Mouse (Mus musculus): ENCODE measurements around the gene Gramd4. TPM values are rescaled to one million over a fixed set of nuclear protein-coding genes. Genes with fewer than 3 reads are reported as not detected.

Gramd4 gene
- polyA plus RNA-seq, 1 experiment from 2014 or later, result 34.3 TPM

DNA sequence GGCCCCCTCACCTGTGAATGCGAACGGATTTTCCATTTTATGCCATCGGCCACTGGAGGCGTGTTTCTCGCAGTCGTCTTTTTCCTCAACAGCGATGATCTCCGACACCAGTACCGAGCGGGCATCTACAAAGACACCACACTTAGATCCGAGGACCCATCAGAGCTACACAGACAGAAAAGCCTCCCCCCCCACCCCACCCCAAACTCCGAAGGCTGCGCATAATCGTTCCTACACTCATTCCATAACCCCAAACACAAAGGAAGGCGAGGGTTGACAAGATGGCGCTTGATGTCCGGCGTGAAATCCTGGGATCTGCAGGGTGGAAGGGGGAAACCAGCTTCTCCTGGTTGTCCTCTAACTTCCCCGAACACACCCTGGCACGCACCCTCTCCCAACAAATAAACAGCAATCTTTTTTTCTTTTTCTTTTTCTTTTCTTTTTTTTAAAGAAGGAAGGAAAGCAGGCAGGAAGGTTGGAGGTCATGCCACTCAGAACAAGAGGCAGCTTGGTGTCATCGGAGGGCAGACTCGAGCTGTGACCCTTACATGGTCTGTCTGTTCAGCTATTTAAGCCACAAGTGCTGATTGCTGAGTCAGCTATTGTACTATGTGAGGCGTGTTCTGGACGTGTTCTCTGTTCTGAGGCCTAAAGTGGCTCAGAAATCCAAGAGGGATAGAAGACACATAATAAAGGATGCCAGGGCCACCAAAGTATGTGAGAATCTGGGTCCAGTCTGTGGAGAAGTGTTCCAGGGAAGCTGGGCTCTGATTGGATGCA is 108.5 kb downstream of the Gramd4 start:
- no peak for ATAC-seq
- H3K4me3 ChIP-seq (replicated peaks), result no peak overlapping the region
- H3K9ac ChIP-seq (replicated peaks), result no peak overlapping the region
- H3K9me3 ChIP-seq, result no peaks in the 10 kb centered on the region
- no peak overlapping the region for H3K4me2 ChIP-seq (replicated peaks)
- H3K36me3 ChIP-seq, result peaks cover 33% of the 10 kb centered on the region
- WGBS, result 89% methylated on average over 24 of the region's 24 CpGs
- no peak overlapping the region for H3K27ac ChIP-seq
- peaks cover 18% of the 10 kb centered on the region for H3K4me1 ChIP-seq (replicated peaks)
- H3K27me3 ChIP-seq, result no peaks in the 10 kb centered on the region

DNA sequence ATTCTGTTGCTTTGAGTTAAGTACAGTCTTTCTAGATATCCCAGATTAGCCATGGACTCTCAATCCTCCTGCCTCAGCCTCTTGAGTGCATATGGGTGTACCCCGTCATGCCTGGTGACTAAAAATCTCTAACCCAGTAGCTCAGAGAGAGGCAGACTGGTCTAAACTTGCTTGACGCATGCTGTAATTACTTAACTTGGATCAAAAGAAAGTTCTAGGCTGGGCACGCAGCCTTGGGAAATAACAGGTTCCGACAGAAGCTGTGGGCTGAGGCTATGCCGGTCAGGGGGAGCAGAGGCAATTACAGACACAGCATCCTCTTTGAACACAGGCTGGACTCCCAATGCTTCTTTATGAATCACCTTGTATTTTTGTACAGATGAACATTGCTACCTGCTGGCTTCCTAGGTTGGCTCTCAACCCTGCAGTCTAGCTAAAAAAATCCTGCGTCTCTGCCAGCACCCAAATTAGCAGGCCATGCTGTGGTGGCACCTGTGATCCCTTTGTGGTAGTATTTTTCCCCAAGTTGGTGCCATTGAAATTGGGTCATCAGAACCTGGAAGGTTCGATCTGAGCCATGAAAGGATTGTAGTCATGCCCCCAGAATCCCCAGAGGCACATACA is 109.6 kb downstream of the Gramd4 start:
- peaks cover 18% of the 10 kb centered on the region for H3K4me1 ChIP-seq (replicated peaks)
- no peaks in the 10 kb centered on the region for H3K27me3 ChIP-seq
- 94% methylated on average over 7 of the region's 7 CpGs for WGBS
- peaks cover 22% of the 10 kb centered on the region for H3K36me3 ChIP-seq
- H3K9me3 ChIP-seq, result no peaks in the 10 kb centered on the region
- no peak overlapping the region for H3K4me3 ChIP-seq (replicated peaks)
- no peak overlapping the region for H3K27ac ChIP-seq
- ATAC-seq, result no peak
- H3K9ac ChIP-seq (replicated peaks), result no peak overlapping the region
- H3K4me2 ChIP-seq (replicated peaks), result no peak overlapping the region

DNA sequence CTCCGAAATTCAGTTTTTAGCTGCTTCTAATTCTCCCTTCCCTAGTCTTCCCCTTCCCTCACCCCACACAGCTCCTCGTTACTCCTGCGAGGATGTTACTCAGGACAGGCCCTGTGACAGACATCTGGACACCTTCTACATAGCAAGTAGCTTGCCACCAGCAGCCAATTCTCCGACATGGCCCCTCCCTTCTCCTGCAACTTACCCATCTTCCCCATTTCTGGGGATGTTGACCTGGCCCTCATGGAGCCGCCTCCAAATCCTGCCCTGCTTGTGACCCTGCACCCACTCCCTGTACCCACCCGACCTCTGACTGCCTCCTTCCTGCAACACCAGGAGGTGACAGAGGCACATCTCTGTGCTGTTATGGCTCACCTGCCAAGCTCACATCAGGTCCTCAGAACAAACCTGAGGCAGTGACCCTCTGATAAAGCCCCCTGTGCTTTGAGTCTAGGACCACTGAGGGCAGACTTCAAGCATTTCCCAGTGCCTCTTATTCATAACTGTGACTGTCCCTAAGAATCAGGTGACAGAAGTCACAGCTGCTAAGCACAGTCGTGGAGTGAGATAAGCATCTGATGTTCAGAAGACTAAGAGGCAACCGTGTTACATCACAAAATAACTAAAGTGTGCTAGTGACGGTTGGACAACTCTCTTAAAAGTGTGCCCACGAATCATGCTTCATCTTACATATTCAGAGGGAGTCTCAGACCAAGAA is 110.5 kb downstream of the Gramd4 start:
- H3K4me1 ChIP-seq (replicated peaks), result peaks cover 21% of the 10 kb centered on the region
- no peaks in the 10 kb centered on the region for H3K9me3 ChIP-seq
- no peaks in the 10 kb centered on the region for H3K27me3 ChIP-seq
- 85% methylated on average over 10 of the region's 10 CpGs for WGBS
- ATAC-seq, result no peak
- no peak overlapping the region for H3K27ac ChIP-seq
- no peak overlapping the region for H3K4me3 ChIP-seq (replicated peaks)
- H3K4me2 ChIP-seq (replicated peaks), result no peak overlapping the region
- H3K9ac ChIP-seq (replicated peaks), result no peak overlapping the region
- H3K36me3 ChIP-seq, result peaks cover 16% of the 10 kb centered on the region

DNA sequence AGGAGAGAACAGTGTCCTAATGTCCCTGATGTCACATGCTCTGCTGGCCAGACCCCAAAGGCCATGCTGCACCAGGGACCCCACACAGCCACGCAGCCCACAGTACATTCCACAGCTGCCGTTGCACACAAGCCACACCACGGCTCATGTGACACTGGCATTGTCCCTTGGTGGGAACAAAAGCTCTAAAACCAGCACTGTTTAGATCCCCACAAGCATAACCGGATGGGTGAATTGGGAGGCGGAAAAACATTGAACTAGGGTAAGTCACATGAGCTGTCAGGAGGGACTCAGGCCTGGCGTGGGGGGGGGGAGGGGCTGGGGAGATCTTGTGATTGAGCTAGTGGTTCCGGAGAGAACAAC is 111.0 kb downstream of the Gramd4 start:
- H3K4me3 ChIP-seq (replicated peaks), result no peak overlapping the region
- peaks cover 14% of the 10 kb centered on the region for H3K36me3 ChIP-seq
- no peak overlapping the region for H3K4me2 ChIP-seq (replicated peaks)
- no peaks in the 10 kb centered on the region for H3K9me3 ChIP-seq
- H3K27ac ChIP-seq, result no peak overlapping the region
- H3K4me1 ChIP-seq (replicated peaks), result peaks cover 25% of the 10 kb centered on the region
- ATAC-seq, result peak; percentile 43
- WGBS, result 21% methylated on average over 7 of the region's 7 CpGs
- H3K27me3 ChIP-seq, result no peaks in the 10 kb centered on the region
- H3K9ac ChIP-seq (replicated peaks), result 0 out of 2 replicates have a peak overlapping the region, but pooled peaks have one; percentile 6

DNA sequence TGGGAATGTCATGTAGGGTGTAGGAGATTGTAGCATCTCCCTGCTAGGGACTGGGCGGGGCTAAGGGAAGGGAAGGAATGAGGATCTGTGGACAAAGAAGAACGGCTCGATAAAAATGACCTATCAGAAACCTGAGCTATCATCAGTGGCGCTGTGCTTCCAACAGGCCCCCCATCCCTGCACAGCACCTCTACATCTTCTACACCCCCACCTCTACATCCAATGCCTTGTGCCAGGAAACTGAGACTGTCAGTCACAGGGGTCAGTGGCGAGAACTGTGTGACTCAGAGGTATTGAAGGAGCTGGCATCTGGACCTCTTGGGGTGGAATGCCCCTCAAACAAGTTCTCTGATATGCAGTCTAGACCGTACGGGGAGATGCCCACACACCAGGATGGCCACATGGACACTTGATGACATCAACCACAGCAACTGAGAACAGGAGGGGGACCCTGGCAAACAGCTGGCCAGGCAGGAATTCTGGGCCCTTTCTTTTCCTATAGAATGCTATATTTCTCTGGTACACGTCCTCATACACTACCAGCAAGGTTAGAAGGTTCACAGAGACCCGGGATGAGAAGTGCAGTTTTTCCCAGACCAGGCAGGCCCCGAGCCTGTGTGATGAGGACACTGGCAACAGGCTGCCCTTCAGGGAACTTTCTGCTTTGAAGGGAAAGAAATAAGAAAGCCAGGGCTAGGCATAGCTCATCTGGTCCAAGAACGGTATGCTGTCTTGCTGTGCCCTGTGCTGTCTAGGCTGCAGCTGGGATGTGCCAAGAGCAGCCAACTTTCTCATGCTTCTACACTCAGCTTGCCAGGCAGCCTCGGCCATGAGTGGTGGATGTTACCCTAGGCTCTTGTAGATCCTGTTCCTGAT is 111.7 kb downstream of the Gramd4 start:
- H3K4me2 ChIP-seq (replicated peaks), result no peak overlapping the region
- no peak overlapping the region for H3K27ac ChIP-seq
- H3K27me3 ChIP-seq, result no peaks in the 10 kb centered on the region
- no peak overlapping the region for H3K4me3 ChIP-seq (replicated peaks)
- H3K9me3 ChIP-seq, result no peaks in the 10 kb centered on the region
- WGBS, result 81% methylated on average over 12 of the region's 12 CpGs
- no peak overlapping the region for H3K9ac ChIP-seq (replicated peaks)
- peaks cover 32% of the 10 kb centered on the region for H3K4me1 ChIP-seq (replicated peaks)
- 0 out of 2 replicates have a peak, but pooled peaks have one; percentile 12 for ATAC-seq
- H3K36me3 ChIP-seq, result peaks cover 8% of the 10 kb centered on the region

DNA sequence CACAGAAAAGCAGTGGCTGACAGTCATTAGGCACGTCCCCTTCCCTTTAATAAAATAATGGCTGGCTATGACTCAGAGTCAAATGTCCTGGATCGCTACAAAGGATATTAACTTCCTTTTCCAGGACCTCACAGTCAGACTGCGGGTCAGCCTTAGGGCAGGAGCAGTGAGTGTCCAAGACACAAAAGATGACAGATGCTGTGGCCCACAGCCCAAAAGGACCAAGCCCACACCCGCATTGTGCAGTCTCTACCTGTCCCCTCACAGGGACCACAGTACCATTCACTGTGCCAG is 112.3 kb downstream of the Gramd4 start:
- no peak overlapping the region for H3K9ac ChIP-seq (replicated peaks)
- no peaks in the 10 kb centered on the region for H3K9me3 ChIP-seq
- 91% methylated on average over 4 of the region's 4 CpGs for WGBS
- no peaks in the 10 kb centered on the region for H3K27me3 ChIP-seq
- no peak overlapping the region for H3K4me3 ChIP-seq (replicated peaks)
- H3K4me2 ChIP-seq (replicated peaks), result no peak overlapping the region
- peaks cover 4% of the 10 kb centered on the region for H3K36me3 ChIP-seq
- H3K27ac ChIP-seq, result no peak overlapping the region
- ATAC-seq, result no peak
- peaks cover 32% of the 10 kb centered on the region for H3K4me1 ChIP-seq (replicated peaks)

DNA sequence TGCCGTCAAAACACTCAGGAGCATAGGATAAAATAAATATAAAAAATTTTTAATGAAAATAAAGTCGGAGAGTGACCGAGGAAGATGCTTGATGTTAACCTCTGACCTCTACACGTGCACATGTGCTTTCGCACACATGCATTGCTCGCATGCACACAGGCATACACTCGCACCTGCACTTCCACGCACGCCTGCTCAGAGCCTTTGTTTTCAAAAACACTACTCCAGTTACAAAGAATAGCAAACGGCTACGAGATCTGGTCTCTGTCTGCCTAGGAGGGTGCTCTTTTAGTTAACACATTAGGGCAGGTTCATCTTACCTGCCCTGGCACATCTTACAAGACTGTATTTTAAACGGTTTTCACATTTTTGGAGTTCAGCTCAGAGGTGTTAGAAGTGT is 113.8 kb downstream of the Gramd4 start:
- 80% methylated on average over 12 of the region's 12 CpGs for WGBS
- peaks cover 32% of the 10 kb centered on the region for H3K4me1 ChIP-seq (replicated peaks)

DNA sequence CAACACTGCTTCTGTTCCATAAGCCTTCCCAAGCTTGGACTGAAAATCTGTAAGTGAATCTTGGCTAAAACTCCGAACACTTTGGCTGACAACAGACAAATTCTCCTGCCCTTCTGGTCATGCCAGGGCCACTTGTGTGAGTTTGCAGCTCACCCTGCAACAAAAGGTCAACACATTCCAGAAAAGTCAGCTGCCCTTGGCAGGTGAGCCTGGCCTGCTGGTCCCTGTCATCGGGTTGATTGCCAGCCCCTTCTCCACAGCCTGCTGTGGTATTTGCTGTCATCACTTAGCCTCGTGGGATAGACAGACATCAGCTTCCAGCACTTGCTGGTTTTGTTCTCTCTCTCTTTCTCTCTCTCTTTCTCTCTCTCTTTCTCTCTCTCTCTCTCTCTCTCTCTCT is 114.6 kb downstream of the Gramd4 start:
- no peaks in the 10 kb centered on the region for H3K9me3 ChIP-seq
- 84% methylated on average over 3 of the region's 3 CpGs for WGBS
- no peak overlapping the region for H3K4me2 ChIP-seq (replicated peaks)
- no peaks in the 10 kb centered on the region for H3K27me3 ChIP-seq
- H3K4me1 ChIP-seq (replicated peaks), result peaks cover 32% of the 10 kb centered on the region
- H3K9ac ChIP-seq (replicated peaks), result no peak overlapping the region
- no peak overlapping the region for H3K27ac ChIP-seq
- no peaks in the 10 kb centered on the region for H3K36me3 ChIP-seq
- ATAC-seq, result no peak
- H3K4me3 ChIP-seq (replicated peaks), result no peak overlapping the region

More for the DNA sequence above, 113.8 kb downstream of the Gramd4 start:
- Histone ChIP-seq H3K4me2 (replicated peaks) (no peak overlapping the region), H3K4me3 (replicated peaks) (no peak overlapping the region), H3K9ac (replicated peaks) (no peak overlapping the region), H3K36me3 (no peaks in the 10 kb centered on the region), H3K27ac (no peak overlapping the region), H3K27me3 (no peaks in the 10 kb centered on the region), H3K9me3 (no peaks in the 10 kb centered on the region)
- ATAC-seq, result no peak

DNA sequence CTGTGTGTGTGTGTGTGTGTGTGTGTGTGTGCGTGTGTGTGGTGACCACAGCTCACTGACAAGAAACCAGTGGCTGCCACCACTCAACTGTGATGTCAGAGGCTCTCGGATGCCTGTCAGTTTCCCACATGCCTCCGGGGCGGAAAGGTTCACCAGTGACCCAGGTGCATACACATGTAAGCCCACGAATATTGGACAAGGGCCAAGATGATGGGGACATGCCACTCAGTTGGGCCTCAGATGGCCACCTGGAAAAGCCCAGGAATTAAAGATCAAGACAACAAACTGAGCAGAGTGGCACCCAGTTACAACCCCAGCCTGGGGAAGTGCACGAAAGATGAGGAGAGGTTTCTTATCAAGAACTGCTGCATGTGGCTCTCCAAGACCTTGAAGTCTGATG is 115.0 kb downstream of the Gramd4 start:
- Histone ChIP-seq H3K27me3 (no peaks in the 10 kb centered on the region), H3K36me3 (no peaks in the 10 kb centered on the region), H3K9me3 (no peaks in the 10 kb centered on the region), H3K27ac (no peak overlapping the region), H3K9ac (replicated peaks) (no peak overlapping the region), H3K4me3 (replicated peaks) (no peak overlapping the region), H3K4me2 (replicated peaks) (no peak overlapping the region), H3K4me1 (replicated peaks) (peaks cover 32% of the 10 kb centered on the region)
- WGBS, result 92% methylated on average over 6 of the region's 6 CpGs
- no peak for ATAC-seq

DNA sequence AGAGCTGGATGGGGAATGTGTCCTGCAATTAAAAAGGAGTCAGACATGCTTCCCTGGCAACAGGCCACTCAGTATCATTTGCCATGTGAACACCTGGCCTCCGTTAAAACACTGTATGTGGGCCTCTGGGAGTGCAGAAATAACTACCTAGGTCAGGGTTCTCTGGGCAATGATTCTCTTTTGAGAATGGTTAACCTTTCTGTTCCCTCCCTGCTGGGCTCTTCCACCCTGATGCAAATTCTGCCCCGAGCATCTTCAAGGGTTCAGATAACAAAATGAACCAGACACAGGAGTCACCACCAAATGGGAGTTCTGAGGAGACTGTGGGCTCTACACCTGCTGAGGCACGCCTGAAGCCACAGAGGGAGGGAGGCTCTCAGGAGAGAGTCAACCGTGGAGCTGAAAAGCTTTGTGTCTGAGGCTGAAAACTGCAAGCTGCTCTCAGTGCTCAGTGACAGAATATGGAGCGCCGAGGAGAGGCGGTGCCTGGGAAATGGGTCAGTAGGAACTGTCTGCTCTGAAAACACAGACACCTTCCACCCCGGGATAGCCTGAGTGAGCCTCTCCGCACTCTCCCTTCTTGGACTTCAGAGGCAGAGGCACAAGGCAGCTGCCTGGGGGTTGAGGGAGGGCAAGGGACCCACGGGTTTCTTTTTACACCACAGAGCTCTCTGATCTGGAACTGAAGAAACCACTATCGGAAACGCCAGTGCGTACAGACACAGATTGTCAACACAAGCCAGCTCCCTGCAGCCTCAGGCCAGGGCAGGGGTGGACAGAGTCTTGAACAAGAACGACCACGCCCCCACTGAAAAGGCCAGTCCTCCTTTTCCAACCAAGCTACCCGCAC is 115.9 kb downstream of the Gramd4 start:
- no peaks in the 10 kb centered on the region for H3K36me3 ChIP-seq
- H3K4me3 ChIP-seq (replicated peaks), result no peak overlapping the region
- 44% methylated on average over 16 of the region's 16 CpGs for WGBS
- H3K27me3 ChIP-seq, result no peaks in the 10 kb centered on the region
- no peak for ATAC-seq
- H3K27ac ChIP-seq, result no peak overlapping the region
- no peaks in the 10 kb centered on the region for H3K9me3 ChIP-seq
- H3K4me2 ChIP-seq (replicated peaks), result no peak overlapping the region
- H3K4me1 ChIP-seq (replicated peaks), result peaks cover 28% of the 10 kb centered on the region
- 0 out of 2 replicates have a peak overlapping the region, but pooled peaks have one; percentile 7 for H3K9ac ChIP-seq (replicated peaks)
